Comparison of ENCODE assay signal across 21 mouse cellular contexts in genomic region chr10:39618431-39618830, GRCm38 (mm10). TPM values are rescaled to one million over a fixed set of nuclear protein-coding genes. Genes with fewer than 3 reads are reported as not detected.
A peak's percentile ranks its signal among the peaks of the same experiment; 100 is the strongest.
DNase-seq lines count a peak whose midpoint lies in the region; ATAC-seq lines count a peak whose summit lies in the region.
"Had no signal": no experiment of that assay in that cellular context is flagged by ENCODE, and none has a peak within 500 bp of the region (broad histone marks: within the 10 kb centered on the region; RNA-seq: fewer than 3 reads in every experiment).

No protein-coding gene starts in this region.

- H3K4me1 ChIP-seq in hindbrain, embryonic 10.5 days (replicated peaks) = peaks cover 19% of the 10 kb centered on the region
- no peaks in the 10 kb centered on the region; the same call in 1 of the 2 replicates for H3K4me1 ChIP-seq in hindbrain, embryonic 11.5 days (replicated peaks; ENCODE audit: control insufficient read depth, insufficient read depth, low read length)
- H3K4me1 ChIP-seq in neural tube, embryonic 13.5 days (replicated peaks) = peaks cover 25% of the 10 kb centered on the region

- no peak overlapping the region for H3K9ac ChIP-seq in hindbrain, embryonic 11.5 days (ENCODE audit: low read depth, low read length)
- no peak overlapping the region for H3K9ac ChIP-seq in neural tube, embryonic 13.5 days
- H3K9ac ChIP-seq: embryonic facial prominence, embryonic 12.5 days; heart, embryonic 15.5 days; kidney, embryonic 15.5 days had no signal

- H3K9me3 ChIP-seq in hindbrain, embryonic 10.5 days = no peaks in the 10 kb centered on the region
- H3K9me3 ChIP-seq in hindbrain, embryonic 11.5 days (ENCODE audit: control insufficient read depth, low read length) = no peaks in the 10 kb centered on the region
- H3K9me3 ChIP-seq in neural tube, embryonic 13.5 days = no peaks in the 10 kb centered on the region
- H3K9me3 ChIP-seq: embryonic facial prominence, embryonic 12.5 days; heart, embryonic 15.5 days; kidney, embryonic 15.5 days had no signal

- H3K27me3 ChIP-seq in hindbrain, embryonic 10.5 days (ENCODE audit: insufficient read depth, poor library complexity, severe bottlenecking) = no peaks in the 10 kb centered on the region
- H3K27me3 ChIP-seq in hindbrain, embryonic 11.5 days (ENCODE audit: control insufficient read depth, insufficient read depth, low read length) = no peaks in the 10 kb centered on the region
- H3K27me3 ChIP-seq in neural tube, embryonic 13.5 days = no peaks in the 10 kb centered on the region
- H3K27me3 ChIP-seq: embryonic facial prominence, embryonic 12.5 days; heart, embryonic 15.5 days; kidney, embryonic 15.5 days had no signal

- DNase-seq in hindbrain, embryonic 10.5 days (ENCODE audit: low spot score) = no peak
- no peak for DNase-seq in hindbrain, embryonic 11.5 days (ENCODE audit: low spot score)
- no peak for DNase-seq in neural tube, embryonic 10.5 days (ENCODE audit: extremely low spot score, low spot score)
- DNase-seq in ES-CJ7 (ENCODE audit: low read depth, low spot score) (peak; percentile 82), ZHBTc4 (ENCODE audit: low read depth, low spot score) (peak; percentile 70)
- no peak for DNase-seq in frontal cortex, postnatal 14 days (ENCODE audit: low spot score in 2 of 2)
- DNase-seq: cerebellum, adult 18-20 months; cerebellum, postnatal 25 days; heart, postnatal 36 days; kidney, adult 11 months; kidney, postnatal 36 days; layer of hippocampus, postnatal 36 days; right cerebral cortex, adult 18-20 months; right cerebral cortex, postnatal 4 days; thymus, adult 18-20 months; thymus, postnatal 36 days had no signal

- H3K27ac ChIP-seq in hindbrain, embryonic 10.5 days = peak overlapping the region; percentile 59; the same call in 1 of the 2 replicates
- no peak overlapping the region for H3K27ac ChIP-seq in hindbrain, embryonic 11.5 days (ENCODE audit: low read depth, low read length)
- H3K27ac ChIP-seq in neural tube, embryonic 13.5 days (replicated peaks) = peak overlapping the region; percentile 61; the same call in 1 of the 2 replicates
- H3K27ac ChIP-seq: embryonic facial prominence, embryonic 12.5 days; heart, embryonic 15.5 days; kidney, embryonic 15.5 days had no signal

- no peak for ATAC-seq in hindbrain, embryonic 11.5 days (ENCODE audit: low FRiP score)
- ATAC-seq in neural tube, embryonic 13.5 days (ENCODE audit: low read depth) = no peak
- ATAC-seq: lung, postnatal 0 days had no signal

- no peak overlapping the region for H3K4me2 ChIP-seq in hindbrain, embryonic 11.5 days (replicated peaks; ENCODE audit: low read depth, low read length)
- H3K4me2 ChIP-seq in neural tube, embryonic 13.5 days = no peak overlapping the region
- H3K4me2 ChIP-seq: embryonic facial prominence, embryonic 12.5 days; heart, embryonic 15.5 days; kidney, embryonic 15.5 days had no signal

- WGBS in hindbrain, embryonic 10.5 days = 79% methylated on average over 10 of the region's 10 CpGs
- 70% methylated on average over 10 of the region's 10 CpGs for WGBS in hindbrain, embryonic 11.5 days
- WGBS in neural tube, embryonic 13.5 days = 66% methylated on average over 10 of the region's 10 CpGs

- H3K4me3 ChIP-seq in hindbrain, embryonic 10.5 days = no peak overlapping the region
- no peak overlapping the region for H3K4me3 ChIP-seq in hindbrain, embryonic 11.5 days (ENCODE audit: low read depth, low read length)
- H3K4me3 ChIP-seq in neural tube, embryonic 13.5 days = no peak overlapping the region
- H3K4me3 ChIP-seq: embryonic facial prominence, embryonic 12.5 days; heart, embryonic 15.5 days; kidney, embryonic 15.5 days had no signal

- H3K36me3 ChIP-seq in hindbrain, embryonic 10.5 days = peaks cover 18% of the 10 kb centered on the region
- no peaks in the 10 kb centered on the region for H3K36me3 ChIP-seq in hindbrain, embryonic 11.5 days (ENCODE audit: control insufficient read depth, insufficient read depth, low read length)
- H3K36me3 ChIP-seq in neural tube, embryonic 13.5 days = peaks cover 7% of the 10 kb centered on the region

RNA-seq across cellular contexts. Expression of gene Traf3ip2, which starts 5.7 kb away (rescaled TPM):
- polyA plus RNA-seq in hindbrain, embryonic 10.5 days (2016; fragmentation: Nextera tagmentation; extraction: Ambion mirVana) = 8.3 and 8.8 TPM in 2 replicates
- 5.6 and 7.2 TPM in 2 replicates for polyA plus RNA-seq in hindbrain, embryonic 11.5 days (2014; fragmentation: Nextera tagmentation; extraction: Ambion mirVana)
- 4.8 and 5.0 TPM in 2 replicates for polyA plus RNA-seq in neural tube, embryonic 13.5 days (2015; fragmentation: Nextera tagmentation; extraction: Ambion mirVana)

Comparison
In these comparisons a context has a peak if more than half of its experiments do, and no peak if none do; other contexts are left out.
1. DNase-seq: peak in ES-CJ7 (single experiment) and ZHBTc4 (single experiment); none in hindbrain, embryonic 10.5 days (single experiment), hindbrain, embryonic 11.5 days (single experiment), neural tube, embryonic 10.5 days (single experiment) and frontal cortex, postnatal 14 days (0 of 2).